Mouse (Mus musculus): Measurements from ENCODE around the gene Gm20388. TPM values are rescaled to one million over a fixed set of nuclear protein-coding genes. Genes with fewer than 3 reads are reported as not detected.
A peak's percentile ranks its signal among the peaks of the same experiment; 100 is the strongest.

Gm20388 gene
- polyA plus RNA-seq, 1 experiment from 2014 or later, result not detected

- no peak overlapping the region for H3K27ac ChIP-seq
- H3K4me3 ChIP-seq, result no peak overlapping the region
- 93% methylated on average over 4 of the region's 4 CpGs for WGBS
- ATAC-seq (ENCODE audit: insufficient number of reproducible peaks, insufficient read depth, low FRiP score, low TSS enrichment), result no peak
- no peaks in the 10 kb centered on the region for H3K9me3 ChIP-seq
- H3K4me1 ChIP-seq, result no peaks in the 10 kb centered on the region
- no peak overlapping the region for H3K9ac ChIP-seq
- no peaks in the 10 kb centered on the region for H3K27me3 ChIP-seq
- H3K4me2 ChIP-seq (replicated peaks), result no peak overlapping the region
- peaks cover 84% of the 10 kb centered on the region for H3K36me3 ChIP-seq
These were observed 3922.1 kb downstream of the Gm20388 start for GRCm38 (mm10) chr8:123832757-123833156.

- WGBS, result 60% methylated on average over 9 of the region's 9 CpGs
- ATAC-seq (ENCODE audit: insufficient number of reproducible peaks, insufficient read depth, low FRiP score, low TSS enrichment), result no peak
- Histone ChIP-seq H3K9me3 (no peaks in the 10 kb centered on the region), H3K9ac (no peak overlapping the region), H3K27me3 (no peaks in the 10 kb centered on the region), H3K4me2 (replicated peaks) (no peak overlapping the region), H3K4me3 (no peak overlapping the region), H3K36me3 (peaks cover 58% of the 10 kb centered on the region), H3K27ac (no peak overlapping the region), H3K4me1 (no peaks in the 10 kb centered on the region)
These were observed 3924.8 kb downstream of the Gm20388 start for GRCm38 (mm10) chr8:123835451-123835850.

- Histone ChIP-seq H3K9ac (no peak overlapping the region), H3K27me3 (no peaks in the 10 kb centered on the region), H3K9me3 (no peaks in the 10 kb centered on the region), H3K4me3 (no peak overlapping the region), H3K4me1 (no peaks in the 10 kb centered on the region), H3K36me3 (peaks cover 51% of the 10 kb centered on the region), H3K4me2 (replicated peaks) (no peak overlapping the region), H3K27ac (no peak overlapping the region)
- WGBS, result 89% methylated on average over 6 of the region's 6 CpGs
- ATAC-seq (ENCODE audit: insufficient number of reproducible peaks, insufficient read depth, low FRiP score, low TSS enrichment), result no peak
These were observed 3925.7 kb downstream of the Gm20388 start for GRCm38 (mm10) chr8:123836354-123836753.

GRCm38 (mm10) chr8:123838496-123838895 lies 3927.9 kb downstream of the Gm20388 start:
- WGBS, result 61% methylated on average over 9 of the region's 9 CpGs
- no peak overlapping the region for H3K27ac ChIP-seq
- no peak overlapping the region for H3K9ac ChIP-seq
- no peak overlapping the region for H3K4me3 ChIP-seq
- no peak overlapping the region for H3K4me2 ChIP-seq (replicated peaks)
- H3K4me1 ChIP-seq, result no peaks in the 10 kb centered on the region
- H3K36me3 ChIP-seq, result peaks cover 32% of the 10 kb centered on the region
- no peaks in the 10 kb centered on the region for H3K9me3 ChIP-seq
- no peaks in the 10 kb centered on the region for H3K27me3 ChIP-seq
- no peak for ATAC-seq (ENCODE audit: insufficient number of reproducible peaks, insufficient read depth, low FRiP score, low TSS enrichment)

- H3K4me2 ChIP-seq (replicated peaks), result no peak overlapping the region
- H3K4me1 ChIP-seq, result no peaks in the 10 kb centered on the region
- H3K9me3 ChIP-seq, result no peaks in the 10 kb centered on the region
- peaks cover 11% of the 10 kb centered on the region for H3K36me3 ChIP-seq
- ATAC-seq (ENCODE audit: insufficient number of reproducible peaks, insufficient read depth, low FRiP score, low TSS enrichment), result no peak
- no peak overlapping the region for H3K4me3 ChIP-seq
- WGBS, result 93% methylated on average over 15 of the region's 15 CpGs
- H3K27ac ChIP-seq, result no peak overlapping the region
- no peaks in the 10 kb centered on the region for H3K27me3 ChIP-seq
- H3K9ac ChIP-seq, result no peak overlapping the region
These were observed 3930.1 kb downstream of the Gm20388 start for GRCm38 (mm10) chr8:123840578-123841345.

GRCm38 (mm10) chr8:123842086-123842485 lies 3931.4 kb downstream of the Gm20388 start:
- H3K36me3 ChIP-seq, result peaks cover 6% of the 10 kb centered on the region
- H3K27ac ChIP-seq, result no peak overlapping the region
- no peaks in the 10 kb centered on the region for H3K4me1 ChIP-seq
- H3K4me3 ChIP-seq, result no peak overlapping the region
- no peak for ATAC-seq (ENCODE audit: insufficient number of reproducible peaks, insufficient read depth, low FRiP score, low TSS enrichment)
- no peak overlapping the region for H3K9ac ChIP-seq
- H3K4me2 ChIP-seq (replicated peaks), result no peak overlapping the region
- H3K27me3 ChIP-seq, result no peaks in the 10 kb centered on the region
- H3K9me3 ChIP-seq, result no peaks in the 10 kb centered on the region
- WGBS, result 84% methylated on average over 12 of the region's 12 CpGs

GRCm38 (mm10) chr8:123844341-123844740 lies 3933.7 kb downstream of the Gm20388 start:
- ATAC-seq (ENCODE audit: insufficient number of reproducible peaks, insufficient read depth, low FRiP score, low TSS enrichment), result no peak
- 0 out of 2 replicates have a peak overlapping the region, but pooled peaks have one; percentile 11 for H3K27ac ChIP-seq
- H3K36me3 ChIP-seq, result no peaks in the 10 kb centered on the region
- H3K4me2 ChIP-seq (replicated peaks), result no peak overlapping the region
- H3K9me3 ChIP-seq, result no peaks in the 10 kb centered on the region
- H3K9ac ChIP-seq, result no peak overlapping the region
- H3K4me3 ChIP-seq, result no peak overlapping the region
- H3K27me3 ChIP-seq, result no peaks in the 10 kb centered on the region
- WGBS, result 66% methylated on average over 7 of the region's 7 CpGs
- H3K4me1 ChIP-seq, result no peaks in the 10 kb centered on the region

GRCm38 (mm10) chr8:123845114-123845513 lies 3934.5 kb downstream of the Gm20388 start:
- H3K4me3 ChIP-seq, result no peak overlapping the region
- no peaks in the 10 kb centered on the region for H3K4me1 ChIP-seq
- H3K9me3 ChIP-seq, result no peaks in the 10 kb centered on the region
- no peaks in the 10 kb centered on the region for H3K36me3 ChIP-seq
- H3K27ac ChIP-seq, result 0 out of 2 replicates have a peak overlapping the region, but pooled peaks have one; percentile 11
- H3K9ac ChIP-seq, result no peak overlapping the region
- H3K4me2 ChIP-seq (replicated peaks), result no peak overlapping the region
- H3K27me3 ChIP-seq, result no peaks in the 10 kb centered on the region
- WGBS, result 84% methylated on average over 13 of the region's 13 CpGs
- ATAC-seq (ENCODE audit: insufficient number of reproducible peaks, insufficient read depth, low FRiP score, low TSS enrichment), result no peak

- Histone ChIP-seq H3K36me3 (no peaks in the 10 kb centered on the region), H3K4me1 (no peaks in the 10 kb centered on the region), H3K9me3 (no peaks in the 10 kb centered on the region), H3K9ac (no peak overlapping the region), H3K27me3 (no peaks in the 10 kb centered on the region), H3K4me2 (replicated peaks) (no peak overlapping the region), H3K4me3 (no peak overlapping the region), H3K27ac (no peak overlapping the region)
- no peak for ATAC-seq (ENCODE audit: insufficient number of reproducible peaks, insufficient read depth, low FRiP score, low TSS enrichment)
- 89% methylated on average over 10 of the region's 10 CpGs for WGBS
These were observed 3935.3 kb downstream of the Gm20388 start for GRCm38 (mm10) chr8:123845991-123846390.

- 91% methylated on average over 12 of the region's 12 CpGs for WGBS
- no peak overlapping the region for H3K4me2 ChIP-seq (replicated peaks)
- H3K4me3 ChIP-seq, result no peak overlapping the region
- no peaks in the 10 kb centered on the region for H3K27me3 ChIP-seq
- H3K4me1 ChIP-seq, result no peaks in the 10 kb centered on the region
- H3K9ac ChIP-seq, result no peak overlapping the region; the same call in 1 of the 2 replicates
- no peak for ATAC-seq (ENCODE audit: insufficient number of reproducible peaks, insufficient read depth, low FRiP score, low TSS enrichment)
- no peak overlapping the region for H3K27ac ChIP-seq
- H3K9me3 ChIP-seq, result no peaks in the 10 kb centered on the region
- H3K36me3 ChIP-seq, result no peaks in the 10 kb centered on the region
These were observed 3935.9 kb downstream of the Gm20388 start for GRCm38 (mm10) chr8:123846509-123846908.

- H3K27ac ChIP-seq, result no peak overlapping the region
- H3K4me3 ChIP-seq, result no peak overlapping the region
- WGBS, result 55% methylated on average over 3 of the region's 3 CpGs
- H3K9ac ChIP-seq, result no peak overlapping the region
- no peaks in the 10 kb centered on the region for H3K9me3 ChIP-seq
- H3K36me3 ChIP-seq, result no peaks in the 10 kb centered on the region
- H3K27me3 ChIP-seq, result no peaks in the 10 kb centered on the region
- no peaks in the 10 kb centered on the region for H3K4me1 ChIP-seq
- no peak overlapping the region for H3K4me2 ChIP-seq (replicated peaks)
- no peak for ATAC-seq (ENCODE audit: insufficient number of reproducible peaks, insufficient read depth, low FRiP score, low TSS enrichment)
These were observed 3936.9 kb downstream of the Gm20388 start for GRCm38 (mm10) chr8:123847546-123847945.

GRCm38 (mm10) chr8:123849352-123849751 lies 3938.7 kb downstream of the Gm20388 start:
- no peak for ATAC-seq (ENCODE audit: insufficient number of reproducible peaks, insufficient read depth, low FRiP score, low TSS enrichment)
- WGBS, result 82% methylated on average over 4 of the region's 4 CpGs
- no peaks in the 10 kb centered on the region for H3K27me3 ChIP-seq

More at GRCm38 (mm10) chr8:123849352-123849751, 3938.7 kb downstream of the Gm20388 start:
- Histone ChIP-seq H3K4me1 (no peaks in the 10 kb centered on the region), H3K27ac (no peak overlapping the region), H3K9me3 (no peaks in the 10 kb centered on the region), H3K9ac (no peak overlapping the region), H3K4me3 (no peak overlapping the region), H3K36me3 (no peaks in the 10 kb centered on the region), H3K4me2 (replicated peaks) (no peak overlapping the region)
